Mouse (Mus musculus): ENCODE measurements at regions not wholly inside any gene's neighbourhood (a gene's known extent, or its start where the extent isn't known, plus 50 kb on each side); places are given as distances from the start of the nearest gene placed in this dataset.

GRCm38 (mm10) chr13:28898900-28899299 is 54.6 kb downstream of the Sox4 start:
- TF ChIP-seq CTCF (IDR thresholded peaks at IDR 0.05; ENCODE audit: low read depth) (no peak), EP300 (IDR thresholded peaks at IDR 0.05; ENCODE audit: low read depth) (no peak)
